Mouse (Mus musculus) cortical plate, adult 2 months (tissue): ENCODE results near the gene Misp.

Experiments used
- CTCF ChIP-seq: fragments of 200-500 bp; IDR thresholded peaks from 2 replicates; pipeline ENCODE4 v1.5.1; 2011; ENCODE audit warnings: mild to moderate bottlenecking, control low read depth, low read length; ENCODE audit not compliant: insufficient read depth; ENCODE audit errors: extremely low read depth
- POLR2A ChIP-seq: fragments of 200-500 bp; IDR thresholded peaks from 2 replicates; pipeline ENCODE4 v1.6.1; 2011; ENCODE audit warnings: mild to moderate bottlenecking, low read length, control low read depth; ENCODE audit not compliant: insufficient read depth; ENCODE audit errors: extremely low read depth

GRCm38 (mm10) chr10:79832026-79832785, 11.4 kb downstream of the Misp start:
- TF ChIP-seq CTCF (no peak), POLR2A (no peak)
